Mouse (Mus musculus) megakaryocyte progenitor cell, adult 5-6 weeks (primary cell): Measurements from ENCODE around the gene Nkpd1. TPM values are rescaled to one million over a fixed set of nuclear protein-coding genes. Genes with fewer than 3 reads are reported as not detected.
A peak's percentile ranks its signal among the peaks of the same experiment; 100 is the strongest.
"Not testable (repeated sequence)": the region's sequence is repeated elsewhere in the genome, so short reads cannot be mapped to it uniquely, and the experiment has no call there.

Experiments
- ATAC-seq: replicated peaks from 2 replicates; pipeline ENCODE4 v1.8.0; 2016; ENCODE audit warnings: mild to moderate bottlenecking, moderate TSS enrichment, inconsistent platforms; ENCODE audit not compliant: poor library complexity
- total RNA-seq, 2 experiments: library from RNA; stranded (forward) in 1 of 2; stranded (reverse) in 1 of 2; fragments of 157-497, 149-512 nt in 1 of 2; fragments of 200-1000 nt in 1 of 2; gene quantifications; 2 replicates each; pipeline versions ENCODE4 v1.2.3 to v1.2.4; 2015 to 2017

Gene Nkpd1
- total RNA-seq, 2 experiments from 2014 or later: 0.17 TPM; not detected in 1

- ATAC-seq: peak; percentile 23; the same call in 1 of the 2 replicates
Observed at GRCm38 (mm10) chr7:19503481-19504068, 14.1 kb upstream of the Nkpd1 start.

- peak; percentile 32 for ATAC-seq
Observed at GRCm38 (mm10) chr7:19506326-19506725, 11.3 kb upstream of the Nkpd1 start.

- ATAC-seq: no peak
Observed at GRCm38 (mm10) chr7:19506969-19507611, 10.5 kb upstream of the Nkpd1 start.

GRCm38 (mm10) chr7:19507612-19507981 lies 10.0 kb upstream of the Nkpd1 start:
- no peak for ATAC-seq

GRCm38 (mm10) chr7:19508150-19508923 lies 9.3 kb upstream of the Nkpd1 start, which contains the start of the genes Bloc1s3 and Trappc6a:
Gene Bloc1s3, minus strand, starts transcription at chr7:19508367.
Gene Trappc6a, plus strand, starts transcription at chr7:19508395.
- ATAC-seq: peak; percentile 84

- ATAC-seq: 0 out of 2 replicates have a peak, but pooled peaks have one; percentile 4
Observed at GRCm38 (mm10) chr7:19508924-19509568, 8.6 kb upstream of the Nkpd1 start.

GRCm38 (mm10) chr7:19509786-19510185 lies 7.9 kb upstream of the Nkpd1 start:
- no peak for ATAC-seq

GRCm38 (mm10) chr7:19511934-19512333 lies 5.7 kb upstream of the Nkpd1 start:
- ATAC-seq: not testable (repeated sequence)

GRCm38 (mm10) chr7:19512353-19512752 lies 5.3 kb upstream of the Nkpd1 start:
- ATAC-seq: no peak

GRCm38 (mm10) chr7:19520032-19520431 lies 2.4 kb downstream of the Nkpd1 start:
- peak; percentile 28 for ATAC-seq

- ATAC-seq: no peak; the same call in 1 of the 2 replicates
Observed at GRCm38 (mm10) chr7:19523017-19523756, 5.5 kb downstream of the Nkpd1 start.

- ATAC-seq: peak; percentile 52
Observed at GRCm38 (mm10) chr7:19523757-19524419, 6.2 kb downstream of the Nkpd1 start.

- no peak for ATAC-seq
Observed at GRCm38 (mm10) chr7:19524420-19525104, 6.9 kb downstream of the Nkpd1 start.

- ATAC-seq: 0 out of 2 replicates have a peak, but pooled peaks have one; percentile 9
Observed at GRCm38 (mm10) chr7:19525105-19525481, 7.5 kb downstream of the Nkpd1 start.

- ATAC-seq: peak; percentile 81
Observed at GRCm38 (mm10) chr7:19531077-19531476, 13.4 kb downstream of the Nkpd1 start.

GRCm38 (mm10) chr7:19532240-19532639 lies 14.6 kb downstream of the Nkpd1 start:
- no peak for ATAC-seq

- ATAC-seq: no peak
Observed at GRCm38 (mm10) chr7:19534676-19535075, 17.0 kb downstream of the Nkpd1 start.

- ATAC-seq: no peak
Observed at GRCm38 (mm10) chr7:19540771-19541566, 23.3 kb downstream of the Nkpd1 start.
